8 mouse cellular contexts compared by ENCODE assay signal in the genomic region with DNA sequence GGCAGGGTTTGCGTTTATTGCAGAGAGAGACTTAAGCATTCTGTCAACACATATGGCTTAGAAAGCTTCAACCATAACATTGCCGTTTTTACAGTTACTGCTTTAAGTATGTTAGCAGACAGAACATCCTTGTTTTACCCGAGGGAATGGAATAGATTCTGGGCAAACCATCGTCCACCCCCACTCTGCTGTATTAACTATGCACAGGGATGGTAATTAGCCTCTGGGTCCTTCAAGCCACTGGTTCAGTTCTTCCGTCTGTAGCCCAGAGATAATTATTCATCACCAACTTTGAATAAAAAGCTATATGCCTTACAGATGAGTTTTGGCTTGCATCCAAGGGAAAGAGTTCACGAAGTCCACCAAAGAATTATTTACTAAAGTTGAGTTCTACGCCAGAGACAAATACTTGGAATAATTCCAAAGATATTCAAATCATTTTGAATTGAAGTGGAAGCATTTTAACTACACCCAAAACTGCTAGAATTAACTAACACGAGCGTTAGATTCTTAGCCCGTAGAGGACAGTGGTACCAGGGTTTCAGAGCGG. TPM values are rescaled to one million over a fixed set of nuclear protein-coding genes. Genes with fewer than 3 reads are reported as not detected.
A peak's percentile ranks its signal among the peaks of the same experiment; 100 is the strongest.
DNase-seq lines count a peak whose midpoint lies in the region; ATAC-seq and TF ChIP-seq lines count a peak whose summit lies in the region.

No protein-coding gene starts in this region.

- no peaks in the 10 kb centered on the region for H3K9me3 ChIP-seq in ES-E14 (ENCODE audit: control insufficient read depth, insufficient read depth, low read depth, low read length)
- H3K9me3 ChIP-seq in heart, embryonic 16.5 days (replicated peaks; ENCODE audit: control insufficient read depth, low read length): no peaks in the 10 kb centered on the region
- no peaks in the 10 kb centered on the region for H3K9me3 ChIP-seq in liver, postnatal 0 days (ENCODE audit: low read length)

- 19% methylated on average over 11 of the region's 11 CpGs for WGBS in heart, embryonic 16.5 days
- WGBS in liver, postnatal 0 days (ENCODE audit: insufficient replicate concordance): 28% methylated on average over 11 of the region's 11 CpGs

- no peak for ATAC-seq in heart, embryonic 16.5 days (replicated peaks; ENCODE audit: extremely low read depth, insufficient read depth, low FRiP score)
- no peak for ATAC-seq in liver, postnatal 0 days

- H3K4me3 ChIP-seq in ES-E14 (ENCODE audit: insufficient read depth in 1 of 2, low read depth in 1 of 2, low read length in 2 of 2, poor library complexity in 1 of 2, severe bottlenecking in 1 of 2): peak overlapping the region; percentile 75 to 77
- peak overlapping the region; percentile 71 for H3K4me3 ChIP-seq in heart, embryonic 16.5 days (ENCODE audit: low read length)
- H3K4me3 ChIP-seq in liver, postnatal 0 days (ENCODE audit: low read depth, low read length): peak overlapping the region; percentile 80

- intact Hi-C loops in heart, postnatal 36 days (cut with DNase I): loop anchor here (1.0 to 5.0 kb wide), 3 partner anchors 82 to 185 kb away; a partner anchor contains a TSS
- intact Hi-C loops in left cerebral cortex, postnatal 25 days (cut with DNase I): loop anchor here (2.0 to 5.0 kb wide), 5 partner anchors 65 to 255 kb away; a partner anchor contains a TSS

- no peaks in the 10 kb centered on the region for H3K27me3 ChIP-seq in heart, embryonic 16.5 days (ENCODE audit: control insufficient read depth, insufficient read depth, low read length)
- no peaks in the 10 kb centered on the region for H3K27me3 ChIP-seq in liver, postnatal 0 days (ENCODE audit: insufficient read depth, low read length)

- H3K36me3 ChIP-seq in ES-E14 (ENCODE audit: control insufficient read depth, insufficient read depth, low read length, poor library complexity, severe bottlenecking): no peaks in the 10 kb centered on the region
- no peaks in the 10 kb centered on the region for H3K36me3 ChIP-seq in heart, embryonic 16.5 days (ENCODE audit: control insufficient read depth, insufficient read depth)
- H3K36me3 ChIP-seq in liver, postnatal 0 days (replicated peaks; ENCODE audit: insufficient read depth, low read length): no peaks in the 10 kb centered on the region

- TF ChIP-seq EP300 in liver, postnatal 0 days (IDR thresholded peaks at IDR 0.05; ENCODE audit: low read depth): no peak

- in situ Hi-C loops in ES-E14 (cut with MboI; ENCODE audit: low sequenced_read_pairs in 2 of 2, unreplicated experiment in 2 of 2): no loop called here

- TF ChIP-seq CTCF in liver, postnatal 0 days (IDR thresholded peaks at IDR 0.05; ENCODE audit: low read depth): no peak

- peaks cover 0 to 6% of the 10 kb centered on the region in 2 experiments; a peak in 1 of 4 replicates for H3K4me1 ChIP-seq in ES-E14 (ENCODE audit: control insufficient read depth in 2 of 2, insufficient read depth in 2 of 2, low read length in 2 of 2, poor library complexity in 1 of 2)
- peaks cover 11% of the 10 kb centered on the region for H3K4me1 ChIP-seq in heart, embryonic 16.5 days (ENCODE audit: control insufficient read depth, insufficient read depth, low read length)
- peaks cover 6% of the 10 kb centered on the region for H3K4me1 ChIP-seq in liver, postnatal 0 days (ENCODE audit: insufficient read depth)

- H3K4me2 ChIP-seq in heart, embryonic 16.5 days (ENCODE audit: low read depth, low read length): peak overlapping the region; percentile 91
- H3K4me2 ChIP-seq in liver, postnatal 0 days (ENCODE audit: low read depth, low read length): peak overlapping the region; percentile 85

- no peak overlapping the region for H3K27ac ChIP-seq in ES-E14 (ENCODE audit: insufficient read depth, low read depth, low read length, poor library complexity, severe bottlenecking)
- H3K27ac ChIP-seq in heart, embryonic 16.5 days (ENCODE audit: low read length): peak overlapping the region; percentile 100
- peak overlapping the region; percentile 98 for H3K27ac ChIP-seq in liver, postnatal 0 days (ENCODE audit: low read depth)

- DNase-seq in heart, adult 8-10 months (ENCODE audit: low spot score): peak; percentile 22
- DNase-seq in heart, postnatal 36 days: no peak
- no peak for DNase-seq in ES-E14 (ENCODE audit: low read depth, low spot score)
- DNase-seq in liver, postnatal 0 days: no peak
- no peak for DNase-seq in retina, embryonic 14.5 days (ENCODE audit: low spot score)
- DNase-seq in left cerebral cortex, postnatal 25 days (ENCODE audit: low spot score in 2 of 2): no peak
- no peak for DNase-seq in right cerebral cortex, postnatal 4 days

- peak overlapping the region; percentile 83 for H3K9ac ChIP-seq in ES-E14 (ENCODE audit: insufficient read depth, low read depth, low read length, poor library complexity, severe bottlenecking)
- peak overlapping the region; percentile 99 for H3K9ac ChIP-seq in heart, embryonic 16.5 days (ENCODE audit: low read length)
- peak overlapping the region; percentile 84 for H3K9ac ChIP-seq in liver, postnatal 0 days (replicated peaks)

TF ChIP-seq in ES-E14, 5 proteins besides CTCF, POLR2A, EP300 and RAD21:
- TF ChIP-seq ZC3H11A (IDR thresholded peaks at IDR 0.05; ENCODE audit: borderline replicate concordance, low read depth, low read length) (no peak), HCFC1 (IDR thresholded peaks at IDR 0.05; ENCODE audit: borderline replicate concordance, insufficient read depth, low read length) (no peak), CHD2 (IDR thresholded peaks at IDR 0.05; ENCODE audit: low read depth, low read length) (no peak), ZNF384 (IDR thresholded peaks at IDR 0.05; ENCODE audit: low read depth, low read length) (no peak), MAFK (IDR thresholded peaks at IDR 0.05; ENCODE audit: insufficient read depth, low read depth, low read length) (no peak)

RNA-seq across cellular contexts. Expression of a gene that starts 1.6 kb away (rescaled TPM):
- 10 to 100 TPM; 43.2 to 48.3 (median 45.9) TPM for total RNA-seq in heart, adult 8-10 months (2022)
- 10 to 100 TPM; 46.7 to 52.2 TPM for total RNA-seq in heart, postnatal 36 days (2021)
- total RNA-seq in ES-E14 (2012; rRNA removed): 6.8 and 10.6 TPM in 2 replicates
- polyA plus RNA-seq in heart, embryonic 16.5 days (2015; fragmentation: Nextera tagmentation; extraction: Ambion mirVana): 10.2 TPM in 2 replicates
- polyA plus RNA-seq in liver, postnatal 0 days (2015; fragmentation: Nextera tagmentation; extraction: Ambion mirVana): 7.7 and 7.9 TPM in 2 replicates
- 10 to 100 TPM; 32.5 to 39.5 TPM for total RNA-seq in left cerebral cortex, postnatal 25 days (2021)
